19 mouse cellular contexts compared by ENCODE assay signal in genomic region chr12:116101945-116102344, GRCm38 (mm10). TPM values are rescaled to one million over a fixed set of nuclear protein-coding genes. Genes with fewer than 3 reads are reported as not detected.
"Had no signal": no experiment of that assay in that cellular context is flagged by ENCODE, and none has a peak within 500 bp of the region (broad histone marks: within the 10 kb centered on the region; RNA-seq: fewer than 3 reads in every experiment).

No protein-coding gene starts in this region.

- H3K27me3 ChIP-seq: liver, embryonic 15.5 days; lung, embryonic 15.5 days; megakaryocyte, embryonic 14.5 days; midbrain, embryonic 13.5 days; midbrain, embryonic 15.5 days; neural tube, embryonic 13.5 days; neural tube, embryonic 15.5 days; stomach, embryonic 15.5 days had no signal

- H3K4me2 ChIP-seq: liver, embryonic 15.5 days; lung, embryonic 15.5 days; midbrain, embryonic 11.5 days; midbrain, embryonic 13.5 days; midbrain, embryonic 15.5 days; neural tube, embryonic 13.5 days; neural tube, embryonic 15.5 days; stomach, embryonic 15.5 days had no signal

- H3K4me1 ChIP-seq: liver, embryonic 15.5 days; lung, embryonic 15.5 days; megakaryocyte, embryonic 14.5 days; midbrain, embryonic 13.5 days; midbrain, embryonic 15.5 days; neural tube, embryonic 13.5 days; neural tube, embryonic 15.5 days; stomach, embryonic 15.5 days had no signal

- H3K9ac ChIP-seq: liver, embryonic 15.5 days; liver, postnatal 0 days; lung, embryonic 15.5 days; midbrain, embryonic 13.5 days; midbrain, embryonic 15.5 days; neural tube, embryonic 13.5 days; neural tube, embryonic 15.5 days; stomach, embryonic 15.5 days had no signal

- DNase-seq: liver, postnatal 0 days; lung, adult 2 months; lung, postnatal 10 days; right cerebral cortex, postnatal 14 days; thymus, adult 2 months; thymus, postnatal 25 days; thymus, postnatal 4 days had no signal

- H3K9me3 ChIP-seq: liver, embryonic 15.5 days; lung, embryonic 15.5 days; megakaryocyte, embryonic 14.5 days; midbrain, embryonic 13.5 days; midbrain, embryonic 15.5 days; neural tube, embryonic 13.5 days; neural tube, embryonic 15.5 days; stomach, embryonic 15.5 days had no signal

- H3K36me3 ChIP-seq: liver, embryonic 15.5 days; lung, embryonic 15.5 days; midbrain, embryonic 13.5 days; midbrain, embryonic 15.5 days; neural tube, embryonic 13.5 days; neural tube, embryonic 15.5 days; stomach, embryonic 15.5 days had no signal

- ATAC-seq: liver, postnatal 0 days; midbrain, embryonic 13.5 days; midbrain, embryonic 15.5 days had no signal

- H3K4me3 ChIP-seq: liver, embryonic 15.5 days; lung, embryonic 15.5 days; megakaryocyte, embryonic 14.5 days; midbrain, embryonic 13.5 days; midbrain, embryonic 15.5 days; neural tube, embryonic 13.5 days; neural tube, embryonic 15.5 days; stomach, embryonic 15.5 days had no signal

- H3K27ac ChIP-seq: liver, embryonic 15.5 days; lung, embryonic 15.5 days; macrophage; midbrain, embryonic 13.5 days; midbrain, embryonic 15.5 days; neural tube, embryonic 13.5 days; neural tube, embryonic 15.5 days; stomach, embryonic 15.5 days; stomach, postnatal 0 days had no signal

RNA-seq across cellular contexts. Expression of gene Vipr2, which starts 24.4 kb away (rescaled TPM):
- total RNA-seq: monocyte, adult 5-6 weeks had no signal
